Mouse (Mus musculus) midbrain, embryonic 15.5 days (tissue): ENCODE measurements around the gene Pex11a. TPM values are rescaled to one million over a fixed set of nuclear protein-coding genes. Genes with fewer than 3 reads are reported as not detected.
"Not testable (repeated sequence)": the region's sequence is repeated elsewhere in the genome, so short reads cannot be mapped to it uniquely, and the experiment has no call there.

ENCODE experiments used
- ATAC-seq: fragments of 200-750 bp; cut with Nextera tagmentation; replicated peaks from 2 replicates; pipeline ENCODE4 v1.8.0; 2017; ENCODE audit warnings: moderate TSS enrichment
- H3K27ac ChIP-seq: fragments of 300-500 bp; sonication (generic); 2 replicates; pipeline ENCODE4 v1.5.1; 2015; ENCODE audit warnings: mild to moderate bottlenecking, inconsistent platforms
- H3K27me3 ChIP-seq: fragments of 300-500 bp; sonication (generic); replicated peaks from 2 replicates; pipeline ENCODE4 v1.6.1; 2015; ENCODE audit warnings: inconsistent platforms
- H3K36me3 ChIP-seq: fragments of 300-500 bp; sonication (generic); replicated peaks from 2 replicates; pipeline ENCODE4 v1.6.1; 2015; ENCODE audit warnings: inconsistent platforms
- H3K4me1 ChIP-seq: fragments of 300-500 bp; sonication (generic); 2 replicates; pipeline ENCODE4 v1.6.1; 2015; ENCODE audit warnings: inconsistent platforms
- H3K4me2 ChIP-seq: fragments of 300-500 bp; sonication (generic); 2 replicates; pipeline ENCODE4 v1.6.1; 2015; ENCODE audit warnings: inconsistent platforms, mild to moderate bottlenecking, moderate library complexity
- H3K4me3 ChIP-seq: fragments of 300-500 bp; sonication (generic); 2 replicates; pipeline ENCODE4 v1.5.1; 2015; ENCODE audit warnings: mild to moderate bottlenecking, inconsistent platforms
- H3K9ac ChIP-seq: fragments of 300-500 bp; sonication (generic); 2 replicates; pipeline ENCODE4 v1.6.1; 2015; ENCODE audit warnings: mild to moderate bottlenecking, inconsistent platforms
- H3K9me3 ChIP-seq: fragments of 300-500 bp; sonication (generic); 2 replicates; pipeline ENCODE4 v1.6.1; 2016; ENCODE audit warnings: inconsistent platforms
- WGBS: fragments of 180-500 bp; shearing (Covaris S2); methylation state at CpG from one replicate; pipeline ENCODE4 v1.1.7; 2015; ENCODE audit warnings: mixed read lengths; 5-methylcytosine and 5-hydroxymethylcytosine counted together
- polyA plus RNA-seq: library from polyadenylated mRNA; unstranded; fragments of >200 nt; fragmentation: Nextera tagmentation; extraction: Ambion mirVana; gene quantifications from 2 replicates; pipeline ENCODE4 v1.2.1, GENCODE M21; 2015

The Pex11a gene
- polyA plus RNA-seq = 13.5 and 15.3 TPM in 2 replicates

DNA sequence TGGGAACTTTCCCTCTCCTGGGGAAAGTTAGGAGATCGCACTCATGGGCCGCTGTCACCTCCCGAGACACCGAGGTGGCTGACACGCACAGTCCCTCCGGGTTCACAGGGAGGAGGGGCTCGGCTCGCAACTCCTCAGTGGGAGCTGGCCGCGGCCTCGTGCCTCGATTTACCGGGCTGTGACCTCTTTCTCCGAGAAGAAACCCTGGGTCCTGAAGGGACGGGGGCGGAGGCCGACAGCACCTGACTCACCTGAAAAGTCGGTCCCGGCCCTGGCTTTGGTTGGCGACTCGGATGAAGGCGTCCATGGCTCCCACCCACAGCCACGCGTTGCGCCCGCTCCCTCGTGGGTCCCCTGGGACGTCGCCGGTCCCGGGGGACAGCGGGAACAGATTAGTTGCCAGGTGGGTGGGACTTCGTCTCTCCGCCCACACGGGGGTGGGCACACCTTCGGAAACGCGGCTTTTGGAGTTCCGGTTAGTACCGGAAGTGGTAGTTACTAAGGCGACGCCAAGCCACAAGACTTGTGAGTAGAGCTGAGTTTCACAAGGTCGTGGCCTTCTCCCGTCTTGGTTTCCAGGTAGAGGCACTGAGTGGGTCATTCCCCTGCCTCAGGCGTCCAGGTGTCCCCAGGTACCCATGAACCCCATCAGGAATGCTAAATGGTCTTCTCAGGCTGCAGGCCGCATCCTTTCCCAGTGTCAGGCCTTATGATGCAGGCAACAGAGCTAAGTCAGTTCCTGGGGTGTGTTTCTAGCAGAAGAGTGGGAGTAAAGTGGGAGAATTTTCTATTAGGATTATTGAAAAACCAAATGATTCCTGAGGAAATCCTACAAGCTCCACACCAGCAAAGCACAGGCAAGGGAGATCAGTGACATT, at the start of gene Pex11a, which contains the start of gene Wdr93:
Gene Pex11a (minus strand): TSS at position 473 of the 878 bp plus-strand sequence.
Gene Wdr93 (plus strand): TSS at position 505 of the 878 bp plus-strand sequence.
- Histone ChIP-seq H3K9ac (peak within 1 kb of the TSS; percentile 48), H3K4me2 (peak within 1 kb of the TSS; percentile 89), H3K4me3 (peak within 1 kb of the TSS; percentile 55), H3K27ac (no peak within 1 kb of the TSS), H3K27me3 (no peaks in the 10 kb centered on the region), H3K9me3 (no peaks in the 10 kb centered on the region), H3K36me3 (no peaks in the 10 kb centered on the region), H3K4me1 (peaks cover 11% of the 10 kb centered on the region)
- 3% methylated on average over 46 of the region's 46 CpGs for WGBS
- peak; percentile 94 for ATAC-seq

DNA sequence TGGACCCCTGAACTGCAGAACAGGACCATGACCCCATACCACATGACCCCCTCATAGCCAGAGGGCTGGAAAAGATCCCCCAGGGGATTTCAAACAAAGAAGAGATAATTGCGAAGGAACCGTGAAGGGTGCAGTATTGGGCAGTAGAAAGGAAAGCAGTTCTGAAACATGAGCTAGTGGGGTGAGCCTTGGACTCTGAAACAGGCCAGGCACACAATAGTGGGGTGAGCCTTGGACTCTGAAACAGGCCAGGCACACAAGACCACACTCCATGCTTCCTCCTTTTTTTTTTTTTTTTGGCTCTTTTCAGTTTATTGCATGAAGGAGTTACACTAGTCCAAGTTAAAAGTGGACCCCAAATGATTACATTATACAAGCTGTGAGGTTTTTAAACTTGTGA, 46.9 kb upstream of the Pex11a start:
- H3K4me2 ChIP-seq, H3K9me3 ChIP-seq, H3K9ac ChIP-seq, H3K27ac ChIP-seq, H3K36me3 ChIP-seq, ATAC-seq, H3K4me3 ChIP-seq: not testable (repeated sequence)
- Histone ChIP-seq H3K27me3 (peaks cover 36% of the 10 kb centered on the region), H3K4me1 (peaks cover 14% of the 10 kb centered on the region)
- 26% methylated on average over 2 of the region's 2 CpGs for WGBS

GRCm38 (mm10) chr7:79786295-79786694, 43.4 kb upstream of the Pex11a start:
- no peaks in the 10 kb centered on the region for H3K4me1 ChIP-seq
- H3K9ac ChIP-seq = no peak overlapping the region
- no peak overlapping the region for H3K4me2 ChIP-seq
- H3K9me3 ChIP-seq = no peaks in the 10 kb centered on the region
- no peak overlapping the region for H3K27ac ChIP-seq
- 0 out of 2 replicates have a peak, but pooled peaks have one; percentile 27 for ATAC-seq
- H3K4me3 ChIP-seq = no peak overlapping the region
- peaks cover 9% of the 10 kb centered on the region for H3K27me3 ChIP-seq
- H3K36me3 ChIP-seq = no peaks in the 10 kb centered on the region
- 24% methylated on average over 6 of the region's 6 CpGs for WGBS

DNA sequence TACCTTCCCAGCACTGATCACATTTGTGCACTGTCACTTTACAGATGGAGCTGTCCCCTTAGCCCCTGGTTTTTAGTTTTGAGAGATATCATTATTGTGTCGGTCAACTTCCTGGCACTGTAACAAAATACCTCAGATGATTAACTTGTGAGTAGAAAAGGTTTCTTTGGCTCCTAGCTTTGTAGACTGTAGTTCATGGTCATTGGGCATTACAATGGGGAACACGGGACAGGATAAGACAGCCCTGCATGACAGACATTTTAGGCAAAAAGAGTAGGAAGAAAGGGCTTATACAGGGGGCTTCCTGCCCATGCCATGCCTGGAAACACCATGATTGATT, 39.6 kb upstream of the Pex11a start:
- no peaks in the 10 kb centered on the region for H3K27me3 ChIP-seq
- H3K27ac ChIP-seq = no peak overlapping the region
- H3K9ac ChIP-seq = no peak overlapping the region
- H3K4me1 ChIP-seq = peaks cover 4% of the 10 kb centered on the region; the same call in 1 of the 2 replicates
- H3K4me3 ChIP-seq = no peak overlapping the region
- no peak overlapping the region for H3K4me2 ChIP-seq
- 65% methylated on average over 2 of the region's 2 CpGs for whole genome bisulfite sequencing
- H3K9me3 ChIP-seq = no peaks in the 10 kb centered on the region
- no peak for ATAC-seq
- H3K36me3 ChIP-seq = no peaks in the 10 kb centered on the region

DNA sequence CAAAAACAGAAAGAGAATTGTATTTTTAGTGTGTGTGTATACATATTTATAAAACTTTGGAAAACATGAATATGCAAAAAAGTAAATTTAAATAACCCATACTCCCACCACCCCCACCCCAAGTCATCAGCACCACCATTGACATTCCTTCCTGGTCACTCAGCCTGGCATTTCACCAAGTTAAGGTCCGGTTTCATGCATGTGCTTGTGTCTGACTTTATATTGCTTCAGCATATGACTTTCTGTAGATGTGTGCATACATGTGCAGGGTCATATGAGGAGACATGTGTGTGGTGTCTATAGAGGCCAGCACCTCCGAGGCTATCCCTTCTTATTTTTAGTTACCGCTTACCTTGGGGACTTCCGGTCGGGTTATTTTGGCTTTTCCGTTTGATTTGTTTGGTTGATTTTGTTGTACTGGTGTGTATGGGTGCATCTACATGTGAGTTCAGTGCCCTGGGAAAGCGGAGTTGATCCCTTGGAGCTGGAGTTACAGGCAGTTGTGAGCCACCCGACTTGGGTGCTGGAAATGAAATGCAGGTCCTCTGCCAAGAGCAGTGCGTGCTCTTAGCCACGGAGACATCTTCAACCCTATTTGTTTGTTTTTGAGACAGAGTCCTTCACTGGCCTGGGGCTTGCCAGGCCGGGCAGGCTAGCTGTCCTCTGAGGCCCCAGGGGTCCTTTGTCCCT, 39.0 kb upstream of the Pex11a start:
- peaks cover 4% of the 10 kb centered on the region; the same call in 1 of the 2 replicates for H3K4me1 ChIP-seq
- no peak overlapping the region for H3K4me3 ChIP-seq
- no peak overlapping the region for H3K27ac ChIP-seq
- no peak overlapping the region for H3K4me2 ChIP-seq
- H3K36me3 ChIP-seq = no peaks in the 10 kb centered on the region
- no peaks in the 10 kb centered on the region for H3K9me3 ChIP-seq
- 77% methylated on average over 11 of the region's 11 CpGs for WGBS
- H3K9ac ChIP-seq = no peak overlapping the region
- H3K27me3 ChIP-seq = no peaks in the 10 kb centered on the region
- ATAC-seq = no peak

DNA sequence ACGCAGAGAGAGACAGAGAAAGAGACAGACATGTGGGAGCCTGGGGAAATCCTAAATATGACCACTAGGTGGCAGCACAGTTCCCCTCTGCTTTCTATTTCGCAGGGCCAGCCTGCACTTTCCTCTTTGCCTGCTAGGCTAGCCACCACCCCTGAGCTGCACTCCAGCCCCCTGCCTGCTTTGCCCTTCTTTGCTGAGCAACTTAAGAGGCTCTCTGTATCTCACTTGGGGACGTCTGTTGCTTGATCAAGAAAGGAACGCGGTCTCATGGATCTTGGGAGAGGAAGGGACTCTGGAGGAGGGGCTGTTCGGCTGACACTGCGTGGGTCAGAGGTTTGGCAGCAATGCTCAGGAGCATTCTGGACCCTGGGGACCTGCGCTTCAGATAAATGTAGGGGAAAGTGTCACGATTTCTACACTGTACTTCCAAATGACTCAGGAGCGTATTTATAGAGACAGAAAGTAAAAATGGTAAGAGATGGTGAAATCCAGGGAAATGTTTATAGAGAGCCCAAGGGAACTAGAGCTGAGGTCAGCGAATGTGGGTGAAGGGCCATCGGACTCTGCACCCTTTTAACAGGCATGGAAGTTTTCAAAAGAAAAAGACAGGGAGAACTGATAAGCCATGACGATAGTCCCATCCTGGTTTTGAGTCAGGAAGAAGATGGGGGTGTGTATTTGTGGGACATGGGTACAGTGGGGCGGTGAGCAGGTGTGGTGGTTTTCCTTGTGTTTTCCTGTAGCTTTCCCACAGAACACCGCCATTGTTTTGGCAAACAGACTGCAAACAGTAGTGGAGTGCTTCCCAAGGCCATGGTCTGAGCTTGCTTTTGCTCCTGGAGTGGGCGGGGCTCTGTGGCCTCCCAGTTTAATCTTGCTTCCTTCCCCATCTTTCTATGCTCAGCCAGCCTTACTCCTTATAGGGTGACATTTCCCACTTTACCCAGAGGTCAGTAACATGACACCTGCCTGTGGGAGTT, 38.0 kb upstream of the Pex11a start:
- Histone ChIP-seq H3K27me3 (no peaks in the 10 kb centered on the region), H3K36me3 (no peaks in the 10 kb centered on the region), H3K9me3 (no peaks in the 10 kb centered on the region), H3K9ac (no peak overlapping the region), H3K4me1 (peaks cover 4% of the 10 kb centered on the region; the same call in 1 of the 2 replicates), H3K4me3 (0 out of 2 replicates have a peak overlapping the region, but pooled peaks have one; percentile 2), H3K4me2 (peak overlapping the region; percentile 44), H3K27ac (no peak overlapping the region)
- ATAC-seq = 0 out of 2 replicates have a peak, but pooled peaks have one; percentile 24
- 32% methylated on average over 16 of the region's 16 CpGs for WGBS

DNA sequence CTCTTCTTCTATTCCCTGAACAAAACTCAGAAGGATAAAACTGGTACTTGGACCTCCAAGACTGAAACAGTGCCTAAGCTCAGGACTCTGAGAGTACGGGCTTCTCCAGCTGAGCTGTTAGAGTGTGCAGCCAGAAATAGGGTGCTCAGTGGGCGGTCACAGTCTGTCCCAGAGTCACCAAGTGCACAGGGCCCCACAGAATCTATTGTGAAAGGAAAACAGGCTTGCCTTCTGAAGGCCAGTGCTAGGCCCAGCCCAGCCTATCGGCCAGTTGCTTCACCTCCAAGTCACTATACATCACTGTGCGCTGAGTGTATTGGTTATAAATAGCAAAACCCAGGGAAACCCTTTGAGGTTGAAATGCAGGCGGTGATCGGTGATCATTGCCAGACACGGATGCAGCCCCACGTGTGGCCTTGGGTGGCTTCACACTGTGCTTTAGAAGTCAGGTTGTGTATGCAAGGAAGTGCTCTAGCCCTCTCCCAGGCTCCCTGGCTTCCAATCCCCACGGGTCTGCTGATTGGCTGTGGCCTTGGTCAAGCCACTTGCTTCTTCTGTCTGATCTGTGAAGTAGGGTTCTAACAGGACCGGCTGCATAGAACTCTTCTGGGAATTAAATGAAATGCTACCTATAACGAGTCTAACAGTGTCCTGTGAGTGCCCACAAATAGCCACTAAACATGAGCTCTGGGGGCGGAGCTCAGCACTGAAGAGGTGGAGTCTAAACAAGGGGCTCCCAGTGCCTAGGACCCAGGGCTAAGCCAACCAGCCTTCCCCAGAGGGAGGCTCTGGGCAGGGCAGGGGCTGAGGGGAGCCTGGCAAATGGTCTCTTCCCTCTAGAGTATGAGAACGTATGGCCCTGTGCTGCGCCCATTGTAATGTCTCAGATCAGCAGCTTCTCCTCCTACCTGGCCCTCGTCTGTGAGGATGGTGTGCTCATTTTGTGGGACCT, 28.9 kb upstream of the Pex11a start:
- no peaks in the 10 kb centered on the region for H3K36me3 ChIP-seq
- ATAC-seq = no peak
- H3K4me3 ChIP-seq = no peak overlapping the region
- H3K9me3 ChIP-seq = no peaks in the 10 kb centered on the region
- H3K27me3 ChIP-seq = no peaks in the 10 kb centered on the region
- H3K27ac ChIP-seq = no peak overlapping the region
- no peak overlapping the region for H3K9ac ChIP-seq
- 46% methylated on average over 15 of the region's 15 CpGs for WGBS
- no peaks in the 10 kb centered on the region for H3K4me1 ChIP-seq
- no peak overlapping the region for H3K4me2 ChIP-seq

DNA sequence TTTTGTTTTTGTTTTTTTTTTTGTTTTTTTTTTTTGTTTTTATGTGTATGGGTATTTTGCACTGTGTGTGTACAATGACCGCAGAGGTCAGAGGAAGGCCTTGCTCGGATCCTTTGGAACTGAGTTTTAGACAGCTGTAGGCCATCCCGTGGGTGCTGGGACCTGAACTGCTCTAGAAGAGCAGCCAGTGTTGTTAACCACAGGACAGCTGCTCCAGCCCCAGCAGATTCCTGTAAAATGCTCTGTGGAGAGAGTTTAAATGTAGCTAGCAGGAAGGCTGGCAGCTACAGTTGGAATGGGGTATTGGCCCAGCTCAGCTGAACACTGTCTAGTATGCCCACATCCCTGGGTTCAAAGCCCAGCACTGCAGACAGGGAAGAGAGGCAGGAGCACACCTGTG, 26.7 kb upstream of the Pex11a start:
- H3K27me3 ChIP-seq = no peaks in the 10 kb centered on the region
- no peak for ATAC-seq
- H3K4me1 ChIP-seq = no peaks in the 10 kb centered on the region
- H3K4me2 ChIP-seq = no peak overlapping the region
- WGBS = 91% methylated on average over 3 of the region's 3 CpGs
- no peak overlapping the region for H3K9ac ChIP-seq
- H3K9me3 ChIP-seq = no peaks in the 10 kb centered on the region
- no peaks in the 10 kb centered on the region for H3K36me3 ChIP-seq
- no peak overlapping the region for H3K27ac ChIP-seq
- no peak overlapping the region for H3K4me3 ChIP-seq

- Histone ChIP-seq H3K9me3 (no peaks in the 10 kb centered on the region), H3K36me3 (no peaks in the 10 kb centered on the region), H3K9ac (no peak overlapping the region), H3K27ac (no peak overlapping the region), H3K4me2 (no peak overlapping the region), H3K4me1 (no peaks in the 10 kb centered on the region), H3K4me3 (no peak overlapping the region), H3K27me3 (no peaks in the 10 kb centered on the region)
- 60% methylated on average over 1 of the region's 1 CpGs for WGBS
- no peak for ATAC-seq
Observed at GRCm38 (mm10) chr7:79765991-79766390, 23.1 kb upstream of the Pex11a start.

- ATAC-seq = no peak
Observed at GRCm38 (mm10) chr7:79762106-79762505, 19.2 kb upstream of the Pex11a start.

More at GRCm38 (mm10) chr7:79762106-79762505, 19.2 kb upstream of the Pex11a start:
- Histone ChIP-seq H3K27ac (no peak overlapping the region), H3K4me3 (no peak overlapping the region), H3K27me3 (no peaks in the 10 kb centered on the region), H3K4me1 (no peaks in the 10 kb centered on the region), H3K9ac (no peak overlapping the region), H3K9me3 (no peaks in the 10 kb centered on the region), H3K4me2 (no peak overlapping the region), H3K36me3 (no peaks in the 10 kb centered on the region)
- WGBS = 79% methylated on average over 8 of the region's 8 CpGs
